Mouse (Mus musculus): Measurements from ENCODE around the gene Rps29.

GRCm38 (mm10) chr12:69131267-69131666, 27.7 kb downstream of the Rps29 start:
- TF ChIP-seq POLR2A (IDR thresholded peaks at IDR 0.05; ENCODE audit: low read depth, low read length) (no peak), CTCF (conservative IDR thresholded peaks at IDR 0.05; ENCODE audit: insufficient read depth, insufficient read length, low read depth, low read length) (no peak)

Measured in kidney, adult 2 months (tissue).